Mouse (Mus musculus) stomach, embryonic 15.5 days (tissue): ENCODE data around the gene Myoz1. TPM values are rescaled to one million over a fixed set of nuclear protein-coding genes. Genes with fewer than 3 reads are reported as not detected.
"Not testable (repeated sequence)": the region's sequence is repeated elsewhere in the genome, so short reads cannot be mapped to it uniquely, and the experiment has no call there.

ENCODE experiments used
- ATAC-seq: fragments of 200-750 bp; cut with Nextera tagmentation; 2 replicates; pipeline ENCODE4 v1.8.0; 2017; ENCODE audit warnings: low read depth, moderate number of reproducible peaks, moderate TSS enrichment; ENCODE audit not compliant: insufficient read depth, low FRiP score
- H3K27ac ChIP-seq: fragments of 300-500 bp; sonication (generic); 2 replicates; pipeline ENCODE4 v1.5.1; 2015; ENCODE audit warnings: mild to moderate bottlenecking, inconsistent platforms
- H3K27me3 ChIP-seq: fragments of 300-500 bp; sonication (generic); replicated peaks from 2 replicates; pipeline ENCODE4 v1.6.1; 2015; ENCODE audit warnings: inconsistent platforms
- H3K36me3 ChIP-seq: fragments of 300-500 bp; sonication (generic); 2 replicates; pipeline ENCODE4 v1.6.1; 2015; ENCODE audit warnings: inconsistent platforms
- H3K4me1 ChIP-seq: fragments of 300-500 bp; sonication (generic); 2 replicates; pipeline ENCODE4 v1.6.1; 2015; ENCODE audit warnings: inconsistent platforms
- H3K4me2 ChIP-seq: fragments of 300-500 bp; sonication (generic); 2 replicates; pipeline ENCODE4 v1.6.1; 2015; ENCODE audit warnings: mild to moderate bottlenecking, inconsistent platforms
- H3K4me3 ChIP-seq: fragments of 300-500 bp; sonication (generic); replicated peaks from 2 replicates; pipeline ENCODE4 v1.5.1; 2015; ENCODE audit warnings: inconsistent platforms
- H3K9ac ChIP-seq: fragments of 300-500 bp; sonication (generic); 2 replicates; pipeline ENCODE4 v1.6.1; 2015; ENCODE audit warnings: inconsistent platforms
- H3K9me3 ChIP-seq: fragments of 300-500 bp; sonication (generic); 2 replicates; pipeline ENCODE4 v1.6.1; 2016; ENCODE audit warnings: inconsistent platforms
- WGBS: fragments of 180-500 bp; shearing (Covaris S2); methylation state at CpG from one replicate; pipeline ENCODE4 v1.1.7; 2015; 5-methylcytosine and 5-hydroxymethylcytosine counted together
- polyA plus RNA-seq: library from polyadenylated mRNA; unstranded; fragments of >200 nt; fragmentation: Nextera tagmentation; extraction: Ambion mirVana; gene quantifications from 2 replicates; pipeline ENCODE4 v1.2.1, GENCODE M21; 2015

Myoz1 gene
- polyA plus RNA-seq: 0.23 and 0.77 TPM in 2 replicates

- peaks cover 4% of the 10 kb centered on the region; the same call in 1 of the 2 replicates for H3K4me1 ChIP-seq
- no peak within 1 kb of the TSS for H3K4me3 ChIP-seq
- no peaks in the 10 kb centered on the region for H3K27me3 ChIP-seq
- no peak within 1 kb of the TSS for H3K27ac ChIP-seq
- H3K9me3 ChIP-seq: no peaks in the 10 kb centered on the region
- ATAC-seq: no peak
- H3K4me2 ChIP-seq: no peak within 1 kb of the TSS
- WGBS: 50% methylated on average over 11 of the region's 11 CpGs
- H3K9ac ChIP-seq: no peak within 1 kb of the TSS
- H3K36me3 ChIP-seq: no peaks in the 10 kb centered on the region
These were observed at the start of gene Myoz1 for GRCm38 (mm10) chr14:20656361-20656760. Gene Myoz1 (minus strand): TSS chr14:20656540.

- not testable (repeated sequence) for ATAC-seq, H3K9me3 ChIP-seq, H3K36me3 ChIP-seq, H3K27me3 ChIP-seq
- peak overlapping the region; percentile 90 for H3K4me3 ChIP-seq
- H3K4me2 ChIP-seq: peak overlapping the region; percentile 58
- peak overlapping the region; percentile 95 for H3K27ac ChIP-seq
- WGBS: 12% methylated on average over 8 of the region's 8 CpGs
- peak overlapping the region; percentile 85; the same call in 1 of the 2 replicates for H3K9ac ChIP-seq
- H3K4me1 ChIP-seq: peaks cover 18% of the 10 kb centered on the region
These were observed 47.1 kb upstream of the Myoz1 start for GRCm38 (mm10) chr14:20703461-20703860.

GRCm38 (mm10) chr14:20702741-20703381 lies 46.5 kb upstream of the Myoz1 start, which contains the start of gene Chchd1:
Gene Chchd1 (plus strand): TSS chr14:20703006.
- Histone ChIP-seq H3K9me3 (no peaks in the 10 kb centered on the region), H3K27me3 (no peaks in the 10 kb centered on the region), H3K4me3 (peak within 1 kb of the TSS; percentile 90), H3K9ac (peak within 1 kb of the TSS; percentile 85), H3K4me2 (peak within 1 kb of the TSS; percentile 58), H3K27ac (peak within 1 kb of the TSS; percentile 95), H3K4me1 (peaks cover 16% of the 10 kb centered on the region; the same call in 1 of the 2 replicates), H3K36me3 (peaks cover 9% of the 10 kb centered on the region; the same call in 1 of the 2 replicates)
- peak; percentile 73 for ATAC-seq
- under 1% methylated on average over 61 of the region's 61 CpGs for WGBS

- Histone ChIP-seq H3K4me1 (peaks cover 17% of the 10 kb centered on the region), H3K4me2 (peak overlapping the region; percentile 58), H3K9me3 (no peaks in the 10 kb centered on the region), H3K27me3 (no peaks in the 10 kb centered on the region), H3K9ac (peak overlapping the region; percentile 85), H3K36me3 (peaks cover 9% of the 10 kb centered on the region; the same call in 1 of the 2 replicates), H3K4me3 (peak overlapping the region; percentile 90), H3K27ac (peak overlapping the region; percentile 95)
- no peak for ATAC-seq
- 3% methylated on average over 15 of the region's 15 CpGs for WGBS
These were observed 45.9 kb upstream of the Myoz1 start for GRCm38 (mm10) chr14:20702096-20702740.

GRCm38 (mm10) chr14:20701554-20701953 lies 45.2 kb upstream of the Myoz1 start:
- H3K36me3 ChIP-seq: peaks cover 9% of the 10 kb centered on the region; the same call in 1 of the 2 replicates
- no peak for ATAC-seq
- peaks cover 24% of the 10 kb centered on the region for H3K4me1 ChIP-seq
- H3K9ac ChIP-seq: 0 out of 2 replicates have a peak overlapping the region, but pooled peaks have one; percentile 10
- WGBS: 72% methylated on average over 8 of the region's 8 CpGs
- H3K9me3 ChIP-seq: no peaks in the 10 kb centered on the region
- peak overlapping the region; percentile 58 for H3K4me2 ChIP-seq
- H3K27ac ChIP-seq: peak overlapping the region; percentile 23; the same call in 1 of the 2 replicates
- H3K4me3 ChIP-seq: peak overlapping the region; percentile 90
- no peaks in the 10 kb centered on the region for H3K27me3 ChIP-seq

- peaks cover 32% of the 10 kb centered on the region for H3K4me1 ChIP-seq
- peaks cover 9% of the 10 kb centered on the region; the same call in 1 of the 2 replicates for H3K36me3 ChIP-seq
These were observed 44.0 kb upstream of the Myoz1 start for GRCm38 (mm10) chr14:20700362-20700761.

GRCm38 (mm10) chr14:20698515-20698914 lies 42.2 kb upstream of the Myoz1 start:
- WGBS: 82% methylated on average over 2 of the region's 2 CpGs
- H3K9ac ChIP-seq: no peak overlapping the region; the same call in 1 of the 2 replicates

More at GRCm38 (mm10) chr14:20700362-20700761, 44.0 kb upstream of the Myoz1 start:
- Histone ChIP-seq H3K27me3 (no peaks in the 10 kb centered on the region), H3K4me2 (no peak overlapping the region), H3K9ac (no peak overlapping the region), H3K4me3 (no peak overlapping the region), H3K9me3 (no peaks in the 10 kb centered on the region), H3K27ac (no peak overlapping the region)
- 67% methylated on average over 3 of the region's 3 CpGs for WGBS
- no peak for ATAC-seq

GRCm38 (mm10) chr14:20696986-20697385 lies 40.6 kb upstream of the Myoz1 start:
- Histone ChIP-seq H3K4me1 (peaks cover 29% of the 10 kb centered on the region), H3K27ac (0 out of 2 replicates have a peak overlapping the region, but pooled peaks have one; percentile 8), H3K36me3 (peaks cover 17% of the 10 kb centered on the region), H3K9me3 (no peaks in the 10 kb centered on the region), H3K9ac (no peak overlapping the region), H3K4me2 (peak overlapping the region; percentile 72), H3K4me3 (peak overlapping the region; percentile 76), H3K27me3 (no peaks in the 10 kb centered on the region)
- no peak for ATAC-seq
- WGBS: 19% methylated on average over 1 of the region's 1 CpGs

More at GRCm38 (mm10) chr14:20698515-20698914, 42.2 kb upstream of the Myoz1 start:
- no peaks in the 10 kb centered on the region for H3K27me3 ChIP-seq
- no peak for ATAC-seq
- H3K4me2 ChIP-seq: no peak overlapping the region; the same call in 1 of the 2 replicates
- H3K4me1 ChIP-seq: peaks cover 30% of the 10 kb centered on the region
- H3K27ac ChIP-seq: no peak overlapping the region
- H3K9me3 ChIP-seq: no peaks in the 10 kb centered on the region
- peaks cover 5% of the 10 kb centered on the region for H3K36me3 ChIP-seq
- no peak overlapping the region for H3K4me3 ChIP-seq

- no peak for ATAC-seq
- Histone ChIP-seq H3K9ac (peak overlapping the region; percentile 75), H3K4me3 (peak overlapping the region; percentile 76), H3K27me3 (no peaks in the 10 kb centered on the region), H3K9me3 (no peaks in the 10 kb centered on the region), H3K36me3 (peaks cover 26% of the 10 kb centered on the region), H3K4me1 (peaks cover 21% of the 10 kb centered on the region), H3K4me2 (peak overlapping the region; percentile 72), H3K27ac (peak overlapping the region; percentile 97)
- 11% methylated on average over 27 of the region's 27 CpGs for WGBS
These were observed 39.6 kb upstream of the Myoz1 start for GRCm38 (mm10) chr14:20695761-20696520.

- WGBS: under 1% methylated on average over 107 of the region's 111 CpGs
- no peaks in the 10 kb centered on the region for H3K27me3 ChIP-seq
- peak within 1 kb of the TSS; percentile 76 for H3K4me3 ChIP-seq
- no peaks in the 10 kb centered on the region for H3K9me3 ChIP-seq
- H3K9ac ChIP-seq: peak within 1 kb of the TSS; percentile 75
- H3K4me1 ChIP-seq: peaks cover 21% of the 10 kb centered on the region
- H3K27ac ChIP-seq: peak within 1 kb of the TSS; percentile 97
- peak; percentile 92 for ATAC-seq
- H3K36me3 ChIP-seq: peaks cover 32% of the 10 kb centered on the region
- peak within 1 kb of the TSS; percentile 72 for H3K4me2 ChIP-seq
These were observed 38.8 kb upstream of the Myoz1 start, which contains the start of gene Fut11 for GRCm38 (mm10) chr14:20694884-20695760. Gene Fut11 (plus strand): TSS chr14:20694968.
